Mouse (Mus musculus): ENCODE data around the gene Prss2. TPM values are rescaled to one million over a fixed set of nuclear protein-coding genes. Genes with fewer than 3 reads are reported as not detected.
A peak's percentile ranks its signal among the peaks of the same experiment; 100 is the strongest.
"Not testable (repeated sequence)": the region's sequence is repeated elsewhere in the genome, so short reads cannot be mapped to it uniquely, and the experiment has no call there.

Gene Prss2
- total RNA-seq (2014; fragmentation: Nextera tagmentation) = not detected in 2 replicates
- total RNA-seq (2017) = not detected in 2 replicates

- ATAC-seq (replicated peaks; ENCODE audit: poor library complexity, severe bottlenecking) = no peak
Observed at GRCm38 (mm10) chr6:41521487-41521886, at the start of gene Prss2. TSS of gene Prss2 (plus strand) at chr6:41521787.

- ATAC-seq (replicated peaks; ENCODE audit: poor library complexity, severe bottlenecking) = no peak
Observed at GRCm38 (mm10) chr6:41499374-41499773, 22.2 kb upstream of the Prss2 start.

GRCm38 (mm10) chr6:41504915-41505314, 16.7 kb upstream of the Prss2 start:
- no peak for ATAC-seq (replicated peaks; ENCODE audit: poor library complexity, severe bottlenecking)

GRCm38 (mm10) chr6:41505323-41505722, 16.3 kb upstream of the Prss2 start:
- no peak for ATAC-seq (replicated peaks; ENCODE audit: poor library complexity, severe bottlenecking)

GRCm38 (mm10) chr6:41518017-41518524, 3.5 kb upstream of the Prss2 start:
- ATAC-seq (replicated peaks; ENCODE audit: poor library complexity, severe bottlenecking) = peak; percentile 81

GRCm38 (mm10) chr6:41526453-41526852, 4.9 kb downstream of the Prss2 start:
- ATAC-seq (replicated peaks; ENCODE audit: poor library complexity, severe bottlenecking) = peak; percentile 55

GRCm38 (mm10) chr6:41527402-41527801, 5.8 kb downstream of the Prss2 start:
- ATAC-seq (replicated peaks; ENCODE audit: poor library complexity, severe bottlenecking) = peak; percentile 65

GRCm38 (mm10) chr6:41529987-41530386, 8.4 kb downstream of the Prss2 start:
- ATAC-seq (replicated peaks; ENCODE audit: poor library complexity, severe bottlenecking) = not testable (repeated sequence)

- no peak for ATAC-seq (replicated peaks; ENCODE audit: poor library complexity, severe bottlenecking)
Observed at GRCm38 (mm10) chr6:41532181-41532580, 10.6 kb downstream of the Prss2 start.

- peak; percentile 65 for ATAC-seq (replicated peaks; ENCODE audit: poor library complexity, severe bottlenecking)
Observed at GRCm38 (mm10) chr6:41532687-41533284, 11.2 kb downstream of the Prss2 start.

GRCm38 (mm10) chr6:41537376-41537775, 15.8 kb downstream of the Prss2 start:
- ATAC-seq (replicated peaks; ENCODE audit: poor library complexity, severe bottlenecking) = no peak

- not testable (repeated sequence) for ATAC-seq (replicated peaks; ENCODE audit: poor library complexity, severe bottlenecking)
Observed at GRCm38 (mm10) chr6:41538296-41538695, 16.7 kb downstream of the Prss2 start.

- no peak for ATAC-seq (replicated peaks; ENCODE audit: poor library complexity, severe bottlenecking)
Observed at GRCm38 (mm10) chr6:41540746-41541145, 19.2 kb downstream of the Prss2 start.

- ATAC-seq (replicated peaks; ENCODE audit: poor library complexity, severe bottlenecking) = no peak
Observed at GRCm38 (mm10) chr6:41541746-41542145, 20.2 kb downstream of the Prss2 start.

GRCm38 (mm10) chr6:41542983-41543382, 21.4 kb downstream of the Prss2 start:
- no peak for ATAC-seq (replicated peaks; ENCODE audit: poor library complexity, severe bottlenecking)

GRCm38 (mm10) chr6:41543411-41544050, 21.9 kb downstream of the Prss2 start:
- ATAC-seq (replicated peaks; ENCODE audit: poor library complexity, severe bottlenecking) = no peak

- ATAC-seq (replicated peaks; ENCODE audit: poor library complexity, severe bottlenecking) = no peak
Observed at GRCm38 (mm10) chr6:41544381-41544924, 22.9 kb downstream of the Prss2 start.

GRCm38 (mm10) chr6:41545266-41545665, 23.7 kb downstream of the Prss2 start:
- ATAC-seq (replicated peaks; ENCODE audit: poor library complexity, severe bottlenecking) = no peak

GRCm38 (mm10) chr6:41547056-41547650, 25.6 kb downstream of the Prss2 start:
- ATAC-seq (replicated peaks; ENCODE audit: poor library complexity, severe bottlenecking) = no peak

- ATAC-seq (replicated peaks; ENCODE audit: poor library complexity, severe bottlenecking) = no peak
Observed at GRCm38 (mm10) chr6:41548286-41548685, 26.7 kb downstream of the Prss2 start.

- ATAC-seq (replicated peaks; ENCODE audit: poor library complexity, severe bottlenecking) = no peak
Observed at GRCm38 (mm10) chr6:41553356-41554010, 31.9 kb downstream of the Prss2 start.

Measured in granulocyte monocyte progenitor cell, adult 5-6 weeks (primary cell).